Mouse (Mus musculus): ENCODE measurements around the gene Gm49378.
A peak's percentile ranks its signal among the peaks of the same experiment; 100 is the strongest.

Gm49378 gene

DNA sequence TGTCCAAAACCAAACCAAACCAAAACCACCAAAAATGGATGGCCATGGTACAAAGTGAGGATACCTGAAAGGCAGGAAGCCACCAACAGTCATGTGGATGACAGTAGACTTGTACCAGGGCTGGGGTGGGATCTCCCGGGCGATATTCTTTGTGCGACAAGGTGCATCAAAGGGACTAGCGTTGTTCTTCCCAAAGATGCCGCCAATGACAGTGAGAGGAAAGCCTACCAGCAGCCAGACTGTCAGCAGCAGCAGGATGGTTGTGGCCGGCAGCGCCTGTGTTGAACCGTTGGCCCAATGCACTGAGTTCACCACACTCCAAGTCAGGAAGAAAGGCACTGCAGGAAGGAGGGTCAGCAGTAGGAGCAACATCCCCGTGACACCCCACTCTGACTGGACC lies at the start of gene Gm49378:
Gene Gm49378 (minus strand): TSS at position 101 of the 400 bp plus-strand sequence.
- DNase-seq: no peak

- no peak for DNase-seq
These were observed 44.4 kb upstream of the Gm49378 start for GRCm38 (mm10) chr14:55682118-55682493.

- DNase-seq: peak; percentile 96
These were observed 43.7 kb upstream of the Gm49378 start, which contains the start of gene Tinf2 for GRCm38 (mm10) chr14:55681160-55682117. Gene Tinf2, minus strand, starts transcription at chr14:55681820.

GRCm38 (mm10) chr14:55677615-55678014 lies 39.9 kb upstream of the Gm49378 start:
- no peak for DNase-seq

- no peak for DNase-seq
These were observed 35.0 kb upstream of the Gm49378 start for GRCm38 (mm10) chr14:55672741-55673060.

GRCm38 (mm10) chr14:55671833-55672740 lies 34.4 kb upstream of the Gm49378 start, which contains the start of the genes Gmpr2 and Nedd8:
Gene Gmpr2, plus strand, starts transcription at chr14:55671941.
Gene Nedd8, minus strand, starts transcription at chr14:55672124.
- DNase-seq: peak; percentile 93

- DNase-seq: no peak
These were observed 33.8 kb upstream of the Gm49378 start for GRCm38 (mm10) chr14:55671486-55671832.

DNA sequence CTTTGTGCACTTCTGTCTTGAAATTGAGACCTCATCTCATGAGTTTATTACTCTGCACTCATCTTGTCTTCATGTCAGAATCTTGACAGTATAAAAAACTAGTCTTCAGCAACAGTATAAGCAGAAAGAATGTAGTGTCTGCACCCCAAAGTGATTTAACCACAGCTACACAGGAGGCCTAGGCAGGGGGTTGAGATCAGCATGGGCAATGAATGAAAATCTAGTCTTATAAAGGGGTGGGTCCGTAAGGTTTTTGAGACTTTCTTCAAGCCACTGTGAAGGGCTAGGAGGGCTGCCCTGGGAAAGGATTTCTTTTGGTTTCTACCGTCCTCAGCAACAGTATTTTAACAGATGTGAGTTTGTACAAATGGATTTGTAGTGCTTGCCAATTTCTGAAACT lies 22.9 kb upstream of the Gm49378 start:
- no peak for DNase-seq

DNA sequence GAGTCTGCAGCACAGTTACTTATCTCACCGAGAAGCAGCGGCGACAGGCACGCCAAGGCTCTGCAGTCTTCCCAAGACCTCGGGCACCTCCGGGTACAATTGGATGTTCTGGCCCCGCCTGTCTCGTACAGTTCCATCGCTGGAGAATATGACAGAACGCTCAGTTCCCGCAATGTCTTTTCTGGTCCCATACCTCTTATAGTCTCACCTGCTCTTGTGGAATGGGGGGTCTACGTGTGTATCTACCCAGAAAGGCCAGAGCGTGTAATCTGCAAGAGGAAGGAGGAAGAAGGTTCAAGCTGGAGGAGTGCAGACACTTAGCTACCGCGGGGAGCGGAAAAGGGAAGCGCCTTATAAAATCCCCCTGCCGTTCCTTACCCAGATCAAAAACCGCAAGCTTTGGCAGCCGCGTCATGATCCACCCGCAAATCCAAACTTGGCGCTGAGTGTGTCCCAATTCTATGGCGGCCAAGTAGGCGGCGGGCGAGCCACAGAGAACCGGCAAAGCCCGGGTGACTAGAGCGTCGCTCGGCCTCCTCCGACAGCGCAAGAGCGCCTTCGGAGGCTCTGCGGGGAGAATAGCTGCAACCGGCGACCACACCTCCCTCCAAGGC lies 22.4 kb upstream of the Gm49378 start, which contains the start of gene Mdp1:
Gene Mdp1 (minus strand): TSS at position 549 of the 614 bp plus-strand sequence.
- DNase-seq: peak; percentile 84

- DNase-seq: no peak
These were observed 20.3 kb upstream of the Gm49378 start for GRCm38 (mm10) chr14:55658011-55658410.

GRCm38 (mm10) chr14:55656935-55657334 lies 19.2 kb upstream of the Gm49378 start:
- no peak for DNase-seq

DNA sequence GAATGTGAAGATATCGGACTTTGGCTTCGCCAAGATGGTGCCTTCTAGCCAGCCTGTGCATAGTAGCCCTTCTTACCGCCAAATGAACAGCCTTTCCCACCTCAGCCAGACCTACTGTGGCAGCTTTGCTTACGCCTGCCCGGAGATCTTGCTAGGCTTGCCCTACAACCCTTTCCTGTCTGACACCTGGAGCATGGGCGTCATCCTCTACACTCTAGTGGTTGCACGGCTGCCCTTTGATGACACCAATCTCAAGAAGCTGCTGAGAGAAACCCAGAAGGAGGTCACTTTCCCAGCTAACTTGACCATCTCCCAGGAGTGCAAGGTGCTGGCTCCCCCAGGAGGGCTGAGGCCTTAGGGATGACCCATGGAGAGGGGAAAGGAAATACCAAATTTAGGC lies 13.8 kb upstream of the Gm49378 start:
- no peak for DNase-seq

GRCm38 (mm10) chr14:55649884-55650283 lies 12.2 kb upstream of the Gm49378 start, which contains the start of gene Tssk4:
Gene Tssk4, plus strand, starts transcription at chr14:55650184.
- no peak for DNase-seq

DNA sequence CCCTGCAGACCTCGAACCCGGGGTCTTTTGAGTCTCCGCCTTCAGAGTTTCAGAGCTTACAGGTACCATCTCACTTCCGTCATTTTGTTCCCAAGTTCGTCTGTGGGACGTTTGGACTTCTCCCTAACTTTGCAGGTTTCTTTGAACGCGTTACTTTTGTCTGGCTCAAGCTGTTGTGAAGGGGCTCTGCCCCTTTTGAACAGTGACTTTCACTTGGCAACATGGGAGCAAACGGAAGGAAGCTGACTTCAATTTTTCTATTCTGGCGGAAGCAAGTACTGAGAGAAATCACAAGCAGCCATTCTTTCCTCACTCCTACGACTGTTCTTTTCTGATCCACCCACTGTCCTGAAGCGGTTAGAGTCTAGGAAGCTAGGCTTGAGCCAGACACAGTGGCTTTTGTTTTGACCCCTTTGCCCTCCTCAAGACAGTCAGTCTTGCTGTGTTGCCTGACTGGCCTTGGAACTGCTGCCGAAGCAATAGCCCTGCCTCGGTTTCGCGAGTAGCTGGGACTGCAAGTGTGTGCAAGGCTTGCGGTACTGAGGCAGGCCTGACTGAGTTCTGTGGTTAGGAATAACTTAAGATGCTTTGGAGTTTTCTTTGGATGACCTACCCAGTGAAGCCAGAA lies 6.7 kb upstream of the Gm49378 start:
- DNase-seq: no peak

- DNase-seq: peak; percentile 93
These were observed 5.6 kb upstream of the Gm49378 start, which contains the start of gene Tm9sf1 for GRCm38 (mm10) chr14:55643060-55643907. Gene Tm9sf1, minus strand, starts transcription at chr14:55643806.

DNA sequence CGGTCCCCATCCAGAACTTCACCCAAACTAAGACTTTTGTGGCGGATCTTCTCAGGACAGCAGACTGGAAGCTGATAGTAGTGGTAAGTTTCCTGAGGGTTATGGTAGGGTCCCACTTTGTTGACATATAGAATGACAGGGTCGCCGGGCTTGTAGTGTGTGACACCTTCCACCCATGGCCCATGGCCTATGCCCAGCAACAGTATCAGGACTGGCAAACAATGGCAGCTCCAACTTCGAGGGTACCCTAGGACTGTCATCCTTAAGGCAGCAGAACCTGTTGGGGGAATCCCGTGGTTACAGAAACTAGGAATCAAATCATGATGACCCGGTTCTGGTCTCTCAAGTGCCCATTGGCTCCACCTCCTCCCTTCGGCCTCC lies 5.0 kb upstream of the Gm49378 start:
- DNase-seq: no peak

GRCm38 (mm10) chr14:55641291-55641690 lies 3.6 kb upstream of the Gm49378 start:
- DNase-seq: no peak

GRCm38 (mm10) chr14:55640816-55641215 lies 3.1 kb upstream of the Gm49378 start:
- no peak for DNase-seq

GRCm38 (mm10) chr14:55635523-55636007 lies 2.1 kb downstream of the Gm49378 start, which contains the start of gene Ipo4:
Gene Ipo4, minus strand, starts transcription at chr14:55635957.
- DNase-seq: peak; percentile 88

DNA sequence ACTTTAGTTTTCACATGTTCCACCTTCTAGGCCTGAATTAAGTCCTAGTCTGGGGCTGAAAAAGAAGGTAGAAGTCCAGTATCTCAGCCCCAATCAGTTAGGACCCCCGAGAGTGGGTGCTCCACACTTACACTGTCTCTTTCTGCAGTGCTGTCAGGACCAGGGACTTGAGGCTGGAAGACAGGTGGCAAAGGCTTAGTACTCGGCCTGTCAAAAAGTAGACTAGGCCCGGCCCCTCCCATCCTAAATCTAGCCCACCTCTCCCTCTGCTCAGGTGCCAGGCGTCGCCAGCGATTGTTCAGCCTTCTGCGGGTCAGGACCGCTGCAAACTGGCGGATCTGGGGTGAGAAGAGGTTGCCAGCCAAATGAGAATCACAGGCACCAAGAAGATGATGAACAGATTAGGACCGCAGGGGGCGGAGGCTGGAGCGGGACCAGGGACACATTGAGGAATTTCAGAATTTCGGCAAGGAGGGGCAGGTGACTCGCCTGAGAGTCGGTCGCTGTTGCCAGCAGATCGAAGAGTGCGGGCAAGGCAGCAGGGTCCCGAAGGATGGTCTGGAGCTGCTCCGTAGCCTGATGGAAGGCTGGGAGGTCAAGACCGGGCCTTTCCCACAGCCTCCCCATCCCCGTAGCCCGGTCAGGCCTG lies 2.7 kb downstream of the Gm49378 start:
- no peak for DNase-seq

DNA sequence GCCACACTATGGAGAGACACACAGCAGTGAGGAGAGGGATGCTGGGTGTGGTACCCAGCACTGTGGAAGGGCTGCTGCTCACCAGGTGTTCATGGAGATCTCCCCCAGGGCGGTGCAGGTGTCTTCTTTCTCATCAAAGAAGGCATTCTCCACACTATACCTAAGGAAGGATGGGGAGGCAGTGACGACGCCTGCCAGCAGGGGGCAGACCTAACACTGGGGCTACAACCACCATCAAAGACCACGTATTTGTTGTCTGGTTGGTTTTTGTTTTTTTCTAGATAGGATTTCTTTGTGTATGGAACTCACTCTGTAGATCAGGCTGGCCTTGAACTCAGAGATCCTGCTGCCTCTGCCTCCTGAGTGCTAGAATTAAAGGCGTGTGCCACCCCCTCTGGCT lies 8.4 kb downstream of the Gm49378 start:
- no peak for DNase-seq

Data from right cerebral cortex, postnatal 25 days (tissue).